Mouse (Mus musculus) liver, embryonic 14.5 days (tissue): ENCODE data around the gene Amz1. TPM values are rescaled to one million over a fixed set of nuclear protein-coding genes. Genes with fewer than 3 reads are reported as not detected.

Source experiments
- ATAC-seq: fragments of 200-750 bp; cut with Nextera tagmentation; 2 replicates; pipeline ENCODE4 v1.8.0; 2017; ENCODE audit warnings: moderate number of reproducible peaks, mild to moderate bottlenecking, moderate library complexity; ENCODE audit not compliant: insufficient read depth
- DNase-seq, 3 experiments: peaks; one replicate each; pipeline ENCODE4 v3.0.0-alpha.2; 2012 to 2013; ENCODE audit warnings: low read depth in 3 of 3, low spot score in 3 of 3
- H3K27ac ChIP-seq: fragments of 300-500 bp; sonication (generic); 2 replicates; pipeline ENCODE4 v1.5.1; 2014; ENCODE audit warnings: moderate library complexity, mild to moderate bottlenecking, control low read depth, inconsistent platforms
- H3K27me3 ChIP-seq: fragments of 300-500 bp; sonication (generic); 2 replicates; pipeline ENCODE4 v1.6.1; 2014; ENCODE audit warnings: mild to moderate bottlenecking, low read length, moderate library complexity; ENCODE audit not compliant: control insufficient read depth, insufficient read depth
- H3K36me3 ChIP-seq: fragments of 300-500 bp; sonication (generic); replicated peaks from 2 replicates; pipeline ENCODE4 v1.6.1; 2014; ENCODE audit warnings: low read depth; ENCODE audit not compliant: control insufficient read depth, insufficient read depth
- H3K4me1 ChIP-seq, 2 experiments: fragments of 200-500 bp in 1 of 2; fragments of 300-500 bp in 1 of 2; sonication (generic) in 1 of 2; replicated peaks; 2 replicates each; pipeline ENCODE4 v1.6.1; 2012 to 2014; ENCODE audit warnings: antibody characterized with exemption in 1 of 2, inconsistent platforms in 1 of 2, low read length in 1 of 2; ENCODE audit not compliant: control insufficient read depth in 2 of 2, insufficient read depth in 2 of 2
- H3K4me2 ChIP-seq: fragments of 300-500 bp; sonication (generic); 2 replicates; pipeline ENCODE4 v1.6.1; 2014; ENCODE audit warnings: low read depth, mild to moderate bottlenecking, control low read depth, moderate library complexity
- H3K4me3 ChIP-seq, 2 experiments: fragments of 200-500 bp in 1 of 2; fragments of 300-500 bp in 1 of 2; sonication (generic) in 1 of 2; 2 replicates each; pipeline ENCODE4 v1.5.1; 2012 to 2014; ENCODE audit warnings: low read depth in 2 of 2, low read length in 2 of 2, mild to moderate bottlenecking in 2 of 2, control low read depth in 1 of 2, inconsistent platforms in 1 of 2, moderate library complexity in 1 of 2; ENCODE audit not compliant: insufficient read depth in 1 of 2
- H3K9ac ChIP-seq: fragments of 300-500 bp; sonication (generic); replicated peaks from 2 replicates; pipeline ENCODE4 v1.6.1; 2014; ENCODE audit warnings: mild to moderate bottlenecking, control low read depth, moderate library complexity
- H3K9me3 ChIP-seq: fragments of 300-500 bp; sonication (generic); 2 replicates; pipeline ENCODE4 v1.6.1; 2016; ENCODE audit warnings: low read length, mixed read lengths; ENCODE audit not compliant: control insufficient read depth
- CTCF ChIP-seq: IDR thresholded peaks from 2 replicates; pipeline ENCODE4 v1.5.1; 2016; ENCODE audit warnings: antibody characterized with exemption, low read depth, control low read depth
- EP300 ChIP-seq: IDR thresholded peaks from 2 replicates; pipeline ENCODE4 v1.6.1; 2016; ENCODE audit warnings: antibody characterized with exemption, low read depth
- whole genome bisulfite sequencing: fragments of 180-500 bp; shearing (Covaris S2); extraction: QIAGEN DNeasy Blood & Tissue Kit; methylation state at CpG from one replicate; pipeline ENCODE4 v1.1.7; 2014; ENCODE audit not compliant: insufficient replicate concordance; 5-methylcytosine and 5-hydroxymethylcytosine counted together
- polyA plus RNA-seq, 2 experiments: library from polyadenylated mRNA; depleted of rRNA in 1 of 2; stranded (reverse) in 1 of 2; unstranded in 1 of 2; fragments of >200 nt; fragmentation: Nextera tagmentation in 1 of 2; extraction: Ambion mirVana in 1 of 2; gene quantifications; 2 replicates each; pipeline versions ENCODE4 v1.2.1 to v1.2.3; 2012 to 2014

Gene Amz1
- polyA plus RNA-seq, 2 experiments: 0.65 to 0.72 TPM

DNA sequence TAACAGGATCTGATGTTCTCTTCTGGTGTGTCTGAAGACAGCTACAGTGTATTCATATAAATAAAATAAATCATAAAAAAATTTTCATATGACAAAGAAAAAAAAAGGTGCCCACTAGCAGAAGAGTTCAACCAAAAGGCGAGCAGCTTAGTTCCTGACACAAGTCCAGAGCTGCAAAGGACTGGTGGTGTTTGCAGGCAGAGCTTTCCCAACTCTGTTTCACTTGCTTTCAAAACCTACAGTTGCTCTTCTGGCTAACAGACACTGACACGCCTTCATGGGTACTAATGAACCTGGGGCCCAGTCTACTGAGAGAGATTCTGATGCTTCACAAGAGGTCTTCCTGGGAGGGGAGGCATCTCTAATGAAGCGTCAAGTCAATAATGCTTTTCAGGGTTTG is 72.1 kb downstream of the Amz1 start:
- H3K27me3 ChIP-seq: no peaks in the 10 kb centered on the region
- ATAC-seq: no peak
- H3K27ac ChIP-seq: peak overlapping the region; percentile 10; the same call in 1 of the 2 replicates
- WGBS: 48% methylated on average over 3 of the region's 3 CpGs
- H3K4me3 ChIP-seq: no peak overlapping the region
- H3K36me3 ChIP-seq: no peaks in the 10 kb centered on the region
- H3K4me2 ChIP-seq: no peak overlapping the region
- H3K9me3 ChIP-seq: no peaks in the 10 kb centered on the region
- peaks cover 48 to 68% of the 10 kb centered on the region in 2 experiments for H3K4me1 ChIP-seq
- H3K9ac ChIP-seq: no peak overlapping the region
- no peak for DNase-seq
- TF ChIP-seq CTCF: no peak
- no peak for TF ChIP-seq EP300

DNA sequence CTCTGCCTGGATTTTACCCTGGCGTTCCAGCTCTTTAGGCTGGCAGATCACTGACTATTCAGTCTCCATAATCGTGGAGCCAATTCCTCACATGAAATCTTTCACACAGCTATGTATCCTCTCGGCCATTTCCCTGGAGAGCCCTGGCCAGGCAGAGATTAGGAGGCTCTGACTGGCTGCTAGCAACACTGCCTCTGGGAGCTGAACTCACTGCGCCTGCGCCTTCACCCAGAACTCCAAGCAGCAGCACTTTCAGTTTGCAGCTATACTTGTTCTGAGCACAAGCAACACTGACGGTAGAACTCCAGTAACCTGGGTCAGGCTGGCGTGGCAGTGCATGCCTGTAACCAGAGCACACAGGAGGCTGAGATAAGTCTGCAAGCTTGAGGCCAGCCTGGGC is 74.2 kb downstream of the Amz1 start:
- no peak overlapping the region for H3K4me3 ChIP-seq
- WGBS: 40% methylated on average over 7 of the region's 7 CpGs
- no peaks in the 10 kb centered on the region for H3K9me3 ChIP-seq
- no peaks in the 10 kb centered on the region for H3K36me3 ChIP-seq
- no peaks in the 10 kb centered on the region for H3K27me3 ChIP-seq
- H3K4me2 ChIP-seq: no peak overlapping the region; the same call in 1 of the 2 replicates
- peaks cover 33 to 60% of the 10 kb centered on the region in 2 experiments for H3K4me1 ChIP-seq
- DNase-seq: no peak
- no peak for TF ChIP-seq EP300
- no peak for TF ChIP-seq CTCF
- peak; percentile 31; the same call in 1 of the 2 replicates for ATAC-seq
- H3K9ac ChIP-seq: no peak overlapping the region
- no peak overlapping the region for H3K27ac ChIP-seq

DNA sequence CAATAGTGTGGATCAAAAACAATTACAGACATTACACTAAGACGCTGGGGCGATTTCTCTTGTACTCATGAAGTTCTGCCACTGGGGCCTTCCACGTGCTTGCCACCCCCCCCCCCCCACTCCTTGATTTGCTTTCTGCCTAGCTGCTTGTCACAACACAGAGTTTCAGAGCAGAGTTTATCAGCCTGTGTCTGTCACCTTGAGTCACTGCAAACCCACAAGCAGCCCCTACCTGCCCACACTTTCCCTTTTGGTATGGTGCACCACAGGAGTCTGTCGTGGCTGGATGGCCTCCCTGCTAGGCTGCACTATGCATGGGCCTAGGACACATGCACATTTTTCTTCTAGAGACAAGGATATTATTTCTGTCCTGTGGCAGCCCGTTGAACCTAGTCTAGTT is 74.8 kb downstream of the Amz1 start:
- ATAC-seq (no peak), DNase-seq (no peak)
- 25% methylated on average over 5 of the region's 5 CpGs for WGBS
- H3K27me3 ChIP-seq: no peaks in the 10 kb centered on the region
- no peak overlapping the region for H3K4me2 ChIP-seq
- H3K4me3 ChIP-seq: no peak overlapping the region
- H3K36me3 ChIP-seq: no peaks in the 10 kb centered on the region
- H3K9me3 ChIP-seq: no peaks in the 10 kb centered on the region
- peaks cover 32 to 57% of the 10 kb centered on the region in 2 experiments for H3K4me1 ChIP-seq
- H3K9ac ChIP-seq: no peak overlapping the region
- no peak for TF ChIP-seq EP300
- no peak overlapping the region for H3K27ac ChIP-seq

DNA sequence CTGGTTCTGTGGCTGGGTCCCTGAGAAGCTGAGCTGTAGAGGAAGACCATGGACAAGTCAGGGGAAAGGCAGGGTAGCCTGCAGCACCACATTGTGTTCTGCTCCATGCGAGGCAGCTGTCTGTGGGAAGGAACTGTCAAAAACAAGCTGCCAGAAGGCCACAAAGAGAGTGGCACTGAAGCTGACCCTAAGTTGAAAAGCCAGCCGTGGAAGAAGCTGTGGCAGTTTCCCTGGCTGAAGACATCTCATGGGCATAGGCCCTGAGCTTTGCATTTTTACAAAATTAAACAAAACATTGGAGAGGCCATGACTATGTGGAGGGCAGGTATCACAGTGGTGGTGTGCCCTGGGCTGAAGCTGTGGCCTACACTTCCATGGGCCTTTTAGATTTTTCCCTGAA is 75.3 kb downstream of the Amz1 start:
- Histone ChIP-seq H3K9me3 (no peaks in the 10 kb centered on the region), H3K36me3 (no peaks in the 10 kb centered on the region), H3K9ac (no peak overlapping the region), H3K27me3 (no peaks in the 10 kb centered on the region), H3K27ac (no peak overlapping the region; the same call in 1 of the 2 replicates), H3K4me3 (no peak overlapping the region), H3K4me1 (peaks cover 28 to 53% of the 10 kb centered on the region in 2 experiments), H3K4me2 (no peak overlapping the region)
- WGBS: 45% methylated on average over 2 of the region's 2 CpGs
- TF ChIP-seq EP300: no peak
- TF ChIP-seq CTCF: no peak
- no peak for DNase-seq
- ATAC-seq: no peak

GRCm38 (mm10) chr5:140800288-140800923 is 76.5 kb downstream of the Amz1 start:
- Histone ChIP-seq H3K9me3 (no peaks in the 10 kb centered on the region), H3K9ac (no peak overlapping the region), H3K27me3 (no peaks in the 10 kb centered on the region), H3K4me1 (peaks cover 22 to 41% of the 10 kb centered on the region in 2 experiments), H3K4me2 (no peak overlapping the region), H3K36me3 (no peaks in the 10 kb centered on the region), H3K27ac (no peak overlapping the region), H3K4me3 (no peak overlapping the region)
- TF ChIP-seq EP300 (no peak), CTCF (no peak)
- ATAC-seq (no peak), DNase-seq (no peak)
- 70% methylated on average over 6 of the region's 6 CpGs for WGBS
